Mouse (Mus musculus): ENCODE measurements at regions not wholly inside any gene's neighbourhood (a gene's known extent, or its start where the extent isn't known, plus 50 kb on each side); places are given as distances from the start of the nearest gene placed in this dataset.

GRCm38 (mm10) chr8:7796156-7796555 is 864.9 kb downstream of the Efnb2 start:
- no peak for DNase-seq
- Histone ChIP-seq H3K27ac (no peak overlapping the region), H3K4me3 (no peak overlapping the region)
- no peak for TF ChIP-seq CTCF (IDR thresholded peaks at IDR 0.05)
- intact Hi-C loops (cut with DNase I), result no loop called here

- H3K4me3 ChIP-seq, result no peak overlapping the region
- no peak for TF ChIP-seq CTCF (IDR thresholded peaks at IDR 0.05)
- no peak for DNase-seq
- no peak overlapping the region for H3K27ac ChIP-seq
- intact Hi-C loops (cut with DNase I), result no loop called here
Measured at GRCm38 (mm10) chr8:7763820-7764219, 897.2 kb downstream of the Efnb2 start.

GRCm38 (mm10) chr8:7760987-7761386 is 900.1 kb downstream of the Efnb2 start:
- Histone ChIP-seq H3K4me3 (no peak overlapping the region), H3K27ac (no peak overlapping the region)
- no peak for TF ChIP-seq CTCF (IDR thresholded peaks at IDR 0.05)
- intact Hi-C loops (cut with DNase I), result no loop called here
- no peak for DNase-seq

- DNase-seq, result no peak
- intact Hi-C loops (cut with DNase I), result no loop called here
- Histone ChIP-seq H3K4me3 (no peak overlapping the region), H3K27ac (no peak overlapping the region)
- TF ChIP-seq CTCF (IDR thresholded peaks at IDR 0.05), result no peak
Measured at GRCm38 (mm10) chr8:7732726-7733125, 928.3 kb downstream of the Efnb2 start.

GRCm38 (mm10) chr8:7721880-7722279 is 939.2 kb downstream of the Efnb2 start:
- Histone ChIP-seq H3K27ac (no peak overlapping the region), H3K4me3 (no peak overlapping the region)
- TF ChIP-seq CTCF (IDR thresholded peaks at IDR 0.05), result no peak
- no peak for DNase-seq
- intact Hi-C loops (cut with DNase I), result no loop called here

GRCm38 (mm10) chr8:7718898-7719696 is 941.9 kb downstream of the Efnb2 start:
- TF ChIP-seq CTCF (IDR thresholded peaks at IDR 0.05), result no peak
- H3K4me3 ChIP-seq, result no peak overlapping the region
- H3K27ac ChIP-seq, result no peak overlapping the region
- intact Hi-C loops (cut with DNase I), result no loop called here
- no peak for DNase-seq

- no peak for DNase-seq
- Histone ChIP-seq H3K27ac (no peak overlapping the region), H3K4me3 (no peak overlapping the region)
- TF ChIP-seq CTCF (IDR thresholded peaks at IDR 0.05), result no peak
- intact Hi-C loops (cut with DNase I), result no loop called here
Measured at GRCm38 (mm10) chr8:7710764-7711163, 950.3 kb downstream of the Efnb2 start.

GRCm38 (mm10) chr8:7709406-7709805 is 951.6 kb downstream of the Efnb2 start:
- intact Hi-C loops (cut with DNase I), result no loop called here
- no peak for TF ChIP-seq CTCF (IDR thresholded peaks at IDR 0.05)

GRCm38 (mm10) chr8:7691355-7691996 is 969.6 kb downstream of the Efnb2 start:
- no peak overlapping the region for H3K27ac ChIP-seq
- H3K4me3 ChIP-seq, result no peak overlapping the region
- no peak for DNase-seq
- intact Hi-C loops (cut with DNase I), result no loop called here
- TF ChIP-seq CTCF (IDR thresholded peaks at IDR 0.05), result no peak

More at GRCm38 (mm10) chr8:7709406-7709805, 951.6 kb downstream of the Efnb2 start:
- Histone ChIP-seq H3K4me3 (no peak overlapping the region), H3K27ac (no peak overlapping the region)
- no peak for DNase-seq

GRCm38 (mm10) chr8:7653804-7654203 is 1007.2 kb downstream of the Efnb2 start:
- intact Hi-C loops (cut with DNase I), result no loop called here
- no peak overlapping the region for H3K4me3 ChIP-seq
- no peak overlapping the region for H3K27ac ChIP-seq
- no peak for DNase-seq
- TF ChIP-seq CTCF (IDR thresholded peaks at IDR 0.05), result no peak

Measured in gastrocnemius, adult 2 months (tissue).